Mouse (Mus musculus): ENCODE data around the gene Cdc42ep1.

Cdc42ep1 gene

GRCm38 (mm10) chr15:78850059-78850824 lies 7.8 kb downstream of the Cdc42ep1 start:
- DNase-seq: no peak

- DNase-seq: no peak
These were observed 8.5 kb downstream of the Cdc42ep1 start for GRCm38 (mm10) chr15:78850944-78851343.

- peak; percentile 88 for DNase-seq
These were observed 9.2 kb downstream of the Cdc42ep1 start for GRCm38 (mm10) chr15:78851505-78852153.

- no peak for DNase-seq
These were observed 13.0 kb downstream of the Cdc42ep1 start, which contains the start of gene Lgals2 for GRCm38 (mm10) chr15:78855303-78855965. Gene Lgals2 (minus strand): TSS chr15:78855529.

- DNase-seq: no peak
These were observed 14.6 kb downstream of the Cdc42ep1 start for GRCm38 (mm10) chr15:78857009-78857408.

GRCm38 (mm10) chr15:78859311-78859710 lies 16.9 kb downstream of the Cdc42ep1 start:
- DNase-seq: no peak

GRCm38 (mm10) chr15:78859714-78860113 lies 17.3 kb downstream of the Cdc42ep1 start:
- peak; percentile 45 for DNase-seq

GRCm38 (mm10) chr15:78862280-78862679 lies 19.9 kb downstream of the Cdc42ep1 start:
- DNase-seq: no peak

- no peak for DNase-seq
These were observed 20.7 kb downstream of the Cdc42ep1 start for GRCm38 (mm10) chr15:78863154-78863553.

- DNase-seq: peak; percentile 35
These were observed 21.4 kb downstream of the Cdc42ep1 start for GRCm38 (mm10) chr15:78863852-78864253.

GRCm38 (mm10) chr15:78868398-78868797 lies 26.0 kb downstream of the Cdc42ep1 start:
- DNase-seq: no peak

GRCm38 (mm10) chr15:78868826-78869233 lies 26.4 kb downstream of the Cdc42ep1 start:
- DNase-seq: no peak

GRCm38 (mm10) chr15:78869775-78870174 lies 27.4 kb downstream of the Cdc42ep1 start:
- DNase-seq: peak; percentile 50

- DNase-seq: no peak
These were observed 29.7 kb downstream of the Cdc42ep1 start for GRCm38 (mm10) chr15:78872021-78872608.

- DNase-seq: no peak
These were observed 31.5 kb downstream of the Cdc42ep1 start for GRCm38 (mm10) chr15:78873803-78874435.

- no peak for DNase-seq
These were observed 32.6 kb downstream of the Cdc42ep1 start for GRCm38 (mm10) chr15:78874989-78875388.

GRCm38 (mm10) chr15:78875537-78875936 lies 33.1 kb downstream of the Cdc42ep1 start:
- DNase-seq: no peak

GRCm38 (mm10) chr15:78876258-78876696 lies 33.9 kb downstream of the Cdc42ep1 start:
- peak; percentile 73 for DNase-seq

GRCm38 (mm10) chr15:78876991-78877809 lies 34.8 kb downstream of the Cdc42ep1 start, which contains the start of gene Gga1:
Gene Gga1 (plus strand): TSS chr15:78877190.
- peak; percentile 90 for DNase-seq

GRCm38 (mm10) chr15:78877810-78878390 lies 35.5 kb downstream of the Cdc42ep1 start:
- DNase-seq: no peak

Data from thymus, postnatal 25 days (tissue).